Mouse (Mus musculus): ENCODE measurements around the gene Syngr1.

GRCm38 (mm10) chr15:80147090-80147489 is 56.0 kb downstream of the Syngr1 start:
- no peak for TF ChIP-seq POLR2A (IDR thresholded peaks at IDR 0.05; ENCODE audit: low read depth, low read length)
- no peak for TF ChIP-seq CTCF (IDR thresholded peaks at IDR 0.05; ENCODE audit: borderline replicate concordance, insufficient read depth, low read length)

Measured in embryonic fibroblast, embryonic 13.5 days (primary cell).